Mouse (Mus musculus): ENCODE measurements at regions not wholly inside any gene's neighbourhood (a gene's known extent, or its start where the extent isn't known, plus 50 kb on each side); places are given as distances from the start of the nearest gene placed in this dataset.

- TF ChIP-seq CTCF (IDR thresholded peaks at IDR 0.05; ENCODE audit: extremely low read depth, insufficient read depth, insufficient read length, insufficient replicate concordance) (no peak), POLR2A (IDR thresholded peaks at IDR 0.05; ENCODE audit: low read depth, low read length) (no peak)
Measured at GRCm38 (mm10) chr3:41476516-41476915, 79.0 kb upstream of the Jade1 start.
